23 mouse cellular contexts compared by ENCODE assay signal in the genomic region with DNA sequence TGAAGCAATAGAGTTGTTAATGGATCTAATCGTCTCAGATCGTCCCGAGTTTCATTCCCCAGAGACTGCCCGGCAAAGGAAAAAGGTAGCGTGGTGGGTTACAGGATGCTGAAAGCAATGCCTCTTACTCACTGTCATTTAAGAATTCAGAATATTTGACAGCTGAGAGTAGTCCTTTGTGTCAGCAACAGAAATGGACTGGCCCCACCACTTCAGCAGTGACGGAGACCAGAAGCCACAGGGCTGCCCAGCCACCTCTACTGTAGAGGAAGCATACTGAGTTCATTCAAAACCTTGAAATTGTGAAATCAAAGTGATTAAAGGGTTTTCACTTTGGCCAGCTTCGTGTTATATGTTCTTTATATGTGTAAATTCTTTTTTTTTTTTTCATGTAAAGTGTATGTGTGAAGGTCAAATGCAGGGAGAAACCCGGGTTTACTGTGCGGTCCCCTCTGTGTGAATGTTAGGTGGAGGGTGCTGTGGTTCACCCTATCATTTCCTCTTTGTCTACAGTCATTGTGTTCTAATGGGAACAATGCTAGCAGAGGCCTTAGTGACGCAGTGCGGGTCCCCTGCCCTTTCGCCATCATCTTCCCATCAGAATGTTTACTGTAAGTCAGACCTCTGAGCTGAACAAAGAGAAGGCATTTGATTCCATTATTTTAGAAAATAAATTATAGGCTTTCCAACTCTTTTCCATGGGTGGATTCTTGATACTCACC. TPM values are rescaled to one million over a fixed set of nuclear protein-coding genes. Genes with fewer than 3 reads are reported as not detected.
DNase-seq lines count a peak whose midpoint lies in the region; ATAC-seq lines count a peak whose summit lies in the region.
"Had no signal": no experiment of that assay in that cellular context is flagged by ENCODE, and none has a peak within 500 bp of the region (broad histone marks: within the 10 kb centered on the region; RNA-seq: fewer than 3 reads in every experiment).

No protein-coding gene starts in this region.

- H3K4me3 ChIP-seq in hindbrain, embryonic 11.5 days (ENCODE audit: low read depth, low read length) = no peak overlapping the region
- no peak overlapping the region for H3K4me3 ChIP-seq in hindbrain, embryonic 12.5 days
- H3K4me3 ChIP-seq in midbrain, embryonic 16.5 days (ENCODE audit: low read depth, low read length) = no peak overlapping the region
- H3K4me3 ChIP-seq: embryonic facial prominence, embryonic 15.5 days; hindbrain, embryonic 13.5 days; intestine, embryonic 15.5 days; kidney, embryonic 15.5 days; layer of hippocampus, adult 2 months; limb, embryonic 12.5 days; liver, embryonic 15.5 days had no signal

- no peak overlapping the region for H3K4me2 ChIP-seq in hindbrain, embryonic 11.5 days (replicated peaks; ENCODE audit: low read depth, low read length)
- no peak overlapping the region for H3K4me2 ChIP-seq in hindbrain, embryonic 12.5 days (replicated peaks)
- no peak overlapping the region for H3K4me2 ChIP-seq in midbrain, embryonic 16.5 days (ENCODE audit: low read length)
- H3K4me2 ChIP-seq: embryonic facial prominence, embryonic 15.5 days; hindbrain, embryonic 13.5 days; intestine, embryonic 15.5 days; kidney, embryonic 15.5 days; limb, embryonic 12.5 days; liver, embryonic 15.5 days had no signal

- DNase-seq in embryo, embryonic 10.5 days (ENCODE audit: low spot score) = peak; percentile 19
- no peak for DNase-seq in embryo, embryonic 9.5 days (ENCODE audit: extremely low spot score)
- no peak for DNase-seq in hindbrain, embryonic 11.5 days (ENCODE audit: low spot score)
- DNase-seq in adrenal gland, postnatal 4 days (ENCODE audit: low spot score in 2 of 2) = no peak
- DNase-seq in adrenal gland, postnatal 25 days = no peak
- DNase-seq: cerebellum, adult 11 months; cerebellum, postnatal 36 days; gastrocnemius, postnatal 25 days; lung, postnatal 10 days; right cerebral cortex, adult 18-20 months; thymus, postnatal 14 days had no signal

- H3K9me3 ChIP-seq in hindbrain, embryonic 11.5 days (ENCODE audit: control insufficient read depth, low read length) = no peaks in the 10 kb centered on the region
- H3K9me3 ChIP-seq in hindbrain, embryonic 12.5 days (replicated peaks) = no peaks in the 10 kb centered on the region
- H3K9me3 ChIP-seq in midbrain, embryonic 16.5 days (replicated peaks; ENCODE audit: control insufficient read depth, low read length, poor library complexity, severe bottlenecking) = no peaks in the 10 kb centered on the region
- H3K9me3 ChIP-seq: embryonic facial prominence, embryonic 15.5 days; hindbrain, embryonic 13.5 days; intestine, embryonic 15.5 days; kidney, embryonic 15.5 days; limb, embryonic 12.5 days; liver, embryonic 15.5 days had no signal

- 0 out of 2 replicates have a peak, but pooled peaks have one; percentile 30 for ATAC-seq in hindbrain, embryonic 11.5 days (ENCODE audit: low FRiP score)
- ATAC-seq in hindbrain, embryonic 12.5 days (ENCODE audit: low FRiP score) = no peak
- peak; percentile 50; the same call in 1 of the 2 replicates for ATAC-seq in granulocyte monocyte progenitor cell, adult 5-6 weeks (replicated peaks; ENCODE audit: poor library complexity, severe bottlenecking)
- peak; percentile 64 for ATAC-seq in midbrain, embryonic 16.5 days
- ATAC-seq: intestine, embryonic 15.5 days had no signal

- no peaks in the 10 kb centered on the region for H3K4me1 ChIP-seq in hindbrain, embryonic 11.5 days (replicated peaks; ENCODE audit: control insufficient read depth, insufficient read depth, low read length)
- H3K4me1 ChIP-seq in hindbrain, embryonic 12.5 days = peaks cover 3% of the 10 kb centered on the region; the same call in 1 of the 2 replicates
- H3K4me1 ChIP-seq in midbrain, embryonic 16.5 days (ENCODE audit: control insufficient read depth, insufficient read depth, low read length) = peaks cover 7% of the 10 kb centered on the region
- H3K4me1 ChIP-seq: embryonic facial prominence, embryonic 15.5 days; intestine, embryonic 15.5 days; kidney, embryonic 15.5 days; limb, embryonic 12.5 days; liver, embryonic 15.5 days had no signal

- no peaks in the 10 kb centered on the region for H3K27me3 ChIP-seq in hindbrain, embryonic 11.5 days (ENCODE audit: control insufficient read depth, insufficient read depth, low read length)
- no peaks in the 10 kb centered on the region for H3K27me3 ChIP-seq in hindbrain, embryonic 12.5 days
- no peaks in the 10 kb centered on the region for H3K27me3 ChIP-seq in midbrain, embryonic 16.5 days (ENCODE audit: control insufficient read depth, insufficient read depth, low read depth, low read length)
- H3K27me3 ChIP-seq: embryonic facial prominence, embryonic 15.5 days; hindbrain, embryonic 13.5 days; intestine, embryonic 15.5 days; kidney, embryonic 15.5 days; limb, embryonic 12.5 days; liver, embryonic 15.5 days had no signal

- 48% methylated on average over 12 of the region's 12 CpGs for WGBS in hindbrain, embryonic 11.5 days
- WGBS in hindbrain, embryonic 12.5 days = 39% methylated on average over 12 of the region's 12 CpGs
- 23% methylated on average over 12 of the region's 12 CpGs for WGBS in midbrain, embryonic 16.5 days

- H3K27ac ChIP-seq in hindbrain, embryonic 11.5 days (ENCODE audit: low read depth, low read length) = no peak overlapping the region
- H3K27ac ChIP-seq in hindbrain, embryonic 12.5 days = no peak overlapping the region
- peak overlapping the region; percentile 39; the same call in 1 of the 2 replicates for H3K27ac ChIP-seq in midbrain, embryonic 16.5 days (ENCODE audit: low read length)
- H3K27ac ChIP-seq: embryonic facial prominence, embryonic 15.5 days; hindbrain, embryonic 13.5 days; intestine, embryonic 15.5 days; kidney, embryonic 15.5 days; layer of hippocampus, adult 2 months; limb, embryonic 12.5 days; liver, embryonic 15.5 days had no signal

- no peaks in the 10 kb centered on the region for H3K36me3 ChIP-seq in hindbrain, embryonic 11.5 days (ENCODE audit: control insufficient read depth, insufficient read depth, low read length)
- H3K36me3 ChIP-seq in hindbrain, embryonic 12.5 days = no peaks in the 10 kb centered on the region
- no peaks in the 10 kb centered on the region for H3K36me3 ChIP-seq in midbrain, embryonic 16.5 days (ENCODE audit: control insufficient read depth, insufficient read depth, low read length)
- H3K36me3 ChIP-seq: embryonic facial prominence, embryonic 15.5 days; hindbrain, embryonic 13.5 days; intestine, embryonic 15.5 days; kidney, embryonic 15.5 days; limb, embryonic 12.5 days; liver, embryonic 15.5 days had no signal

- no peak overlapping the region; the same call in 1 of the 2 replicates for H3K9ac ChIP-seq in hindbrain, embryonic 11.5 days (ENCODE audit: low read depth, low read length)
- H3K9ac ChIP-seq in hindbrain, embryonic 12.5 days = no peak overlapping the region
- no peak overlapping the region for H3K9ac ChIP-seq in midbrain, embryonic 16.5 days (ENCODE audit: low read depth, low read length)
- H3K9ac ChIP-seq: embryonic facial prominence, embryonic 15.5 days; hindbrain, embryonic 13.5 days; intestine, embryonic 15.5 days; kidney, embryonic 15.5 days; limb, embryonic 12.5 days; liver, embryonic 15.5 days had no signal

RNA-seq across cellular contexts. Expression of a gene that starts 19.3 kb away (rescaled TPM):
- polyA plus RNA-seq in hindbrain, embryonic 11.5 days (2014; fragmentation: Nextera tagmentation; extraction: Ambion mirVana) = 0.13 and 0.66 TPM in 2 replicates
- 1.0 and 2.4 TPM in 2 replicates for polyA plus RNA-seq in hindbrain, embryonic 12.5 days (2016; fragmentation: Nextera tagmentation; extraction: Ambion mirVana)
- total RNA-seq in granulocyte monocyte progenitor cell, adult 5-6 weeks (2014; fragmentation: Nextera tagmentation) = not detected in 2 replicates
- not detected in 2 replicates for total RNA-seq in granulocyte monocyte progenitor cell, adult 5-6 weeks (2017)
- polyA plus RNA-seq in midbrain, embryonic 16.5 days (2015; fragmentation: Nextera tagmentation; extraction: Ambion mirVana) = 0.53 and 0.67 TPM in 2 replicates
- total RNA-seq in adrenal gland, postnatal 4 days (2021) = 1 to 10 TPM; 1.9 to 2.1 TPM
- total RNA-seq in adrenal gland, postnatal 25 days (2021) = 0.61 and 0.62 TPM in 2 replicates
- total RNA-seq: monocyte, adult 5-6 weeks; neutrophil, adult 5-6 weeks had no signal
